In genomic region chr1:194586670-194587069, GRCm38 (mm10) we compare ENCODE assay signal across 13 mouse cellular contexts. TPM values are rescaled to one million over a fixed set of nuclear protein-coding genes. Genes with fewer than 3 reads are reported as not detected.
A peak's percentile ranks its signal among the peaks of the same experiment; 100 is the strongest.
DNase-seq lines count a peak whose midpoint lies in the region; ATAC-seq lines count a peak whose summit lies in the region.
"Had no signal": no experiment of that assay in that cellular context is flagged by ENCODE, and none has a peak within 500 bp of the region (broad histone marks: within the 10 kb centered on the region; RNA-seq: fewer than 3 reads in every experiment).

No protein-coding gene starts in this region.

- no peaks in the 10 kb centered on the region for H3K36me3 ChIP-seq in forebrain, embryonic 11.5 days (ENCODE audit: control insufficient read depth, insufficient read depth, low read length)
- H3K36me3 ChIP-seq in forebrain, embryonic 10.5 days (replicated peaks), result no peaks in the 10 kb centered on the region
- no peaks in the 10 kb centered on the region for H3K36me3 ChIP-seq in midbrain, embryonic 14.5 days (ENCODE audit: control insufficient read depth, insufficient read depth, low read length)
- no peaks in the 10 kb centered on the region for H3K36me3 ChIP-seq in midbrain, embryonic 13.5 days
- no peaks in the 10 kb centered on the region for H3K36me3 ChIP-seq in hindbrain, embryonic 16.5 days (ENCODE audit: control insufficient read depth, insufficient read depth, low read length)
- H3K36me3 ChIP-seq: heart, embryonic 13.5 days had no signal

- H3K4me2 ChIP-seq in forebrain, embryonic 11.5 days (ENCODE audit: low read depth, low read length, severe bottlenecking), result no peak overlapping the region
- no peak overlapping the region for H3K4me2 ChIP-seq in midbrain, embryonic 14.5 days (ENCODE audit: low read length)
- H3K4me2 ChIP-seq in midbrain, embryonic 13.5 days (replicated peaks), result no peak overlapping the region
- H3K4me2 ChIP-seq in hindbrain, embryonic 16.5 days (ENCODE audit: low read length), result no peak overlapping the region
- H3K4me2 ChIP-seq: heart, embryonic 13.5 days had no signal

- WGBS in forebrain, embryonic 11.5 days, result 86% methylated on average over 1 of the region's 1 CpGs
- WGBS in forebrain, embryonic 10.5 days, result 83% methylated on average over 1 of the region's 1 CpGs
- WGBS in midbrain, embryonic 14.5 days, result 47% methylated on average over 1 of the region's 1 CpGs
- 63% methylated on average over 1 of the region's 1 CpGs for WGBS in midbrain, embryonic 13.5 days
- 52% methylated on average over 1 of the region's 1 CpGs for WGBS in hindbrain, embryonic 16.5 days

- peak; percentile 49 for DNase-seq in forebrain, embryonic 11.5 days (ENCODE audit: low spot score)
- DNase-seq in forebrain, embryonic 10.5 days (ENCODE audit: extremely low spot score, low spot score), result no peak
- DNase-seq in midbrain, embryonic 14.5 days, result peak; percentile 14
- peak; percentile 85 for DNase-seq in cerebellum, adult 9-11 months
- DNase-seq in MN1 (ENCODE audit: low spot score), result no peak
- DNase-seq in adrenal gland, adult 18-20 months (ENCODE audit: low spot score in 2 of 2), result no peak
- DNase-seq: adrenal gland, postnatal 10 days; gastrocnemius, postnatal 10 days; kidney, postnatal 10 days had no signal

- H3K4me1 ChIP-seq in forebrain, embryonic 11.5 days (replicated peaks; ENCODE audit: control insufficient read depth, insufficient read depth, low read length), result no peaks in the 10 kb centered on the region
- peaks cover 8% of the 10 kb centered on the region for H3K4me1 ChIP-seq in forebrain, embryonic 10.5 days
- no peaks in the 10 kb centered on the region for H3K4me1 ChIP-seq in midbrain, embryonic 14.5 days (ENCODE audit: control insufficient read depth, insufficient read depth, low read length)
- peaks cover 15% of the 10 kb centered on the region for H3K4me1 ChIP-seq in midbrain, embryonic 13.5 days (replicated peaks)
- peaks cover 15% of the 10 kb centered on the region; the same call in 1 of the 2 replicates for H3K4me1 ChIP-seq in hindbrain, embryonic 16.5 days (ENCODE audit: control insufficient read depth, insufficient read depth, low read depth, low read length)

- no peaks in the 10 kb centered on the region for H3K27me3 ChIP-seq in forebrain, embryonic 11.5 days (ENCODE audit: control insufficient read depth, insufficient read depth, low read length)
- no peaks in the 10 kb centered on the region for H3K27me3 ChIP-seq in forebrain, embryonic 10.5 days (ENCODE audit: poor library complexity, severe bottlenecking)
- no peaks in the 10 kb centered on the region for H3K27me3 ChIP-seq in midbrain, embryonic 14.5 days (ENCODE audit: control insufficient read depth, insufficient read depth, low read length)
- no peaks in the 10 kb centered on the region for H3K27me3 ChIP-seq in midbrain, embryonic 13.5 days
- H3K27me3 ChIP-seq in hindbrain, embryonic 16.5 days (replicated peaks; ENCODE audit: control insufficient read depth, insufficient read depth, low read length), result no peaks in the 10 kb centered on the region
- H3K27me3 ChIP-seq: heart, embryonic 13.5 days had no signal

- no peaks in the 10 kb centered on the region for H3K9me3 ChIP-seq in forebrain, embryonic 11.5 days (ENCODE audit: control insufficient read depth, low read length)
- no peaks in the 10 kb centered on the region for H3K9me3 ChIP-seq in forebrain, embryonic 10.5 days
- H3K9me3 ChIP-seq in midbrain, embryonic 14.5 days (ENCODE audit: control insufficient read depth, low read length), result no peaks in the 10 kb centered on the region
- no peaks in the 10 kb centered on the region for H3K9me3 ChIP-seq in midbrain, embryonic 13.5 days
- no peaks in the 10 kb centered on the region for H3K9me3 ChIP-seq in hindbrain, embryonic 16.5 days (ENCODE audit: control insufficient read depth, low read length)
- H3K9me3 ChIP-seq: heart, embryonic 13.5 days had no signal

- H3K9ac ChIP-seq in forebrain, embryonic 11.5 days (ENCODE audit: low read length), result no peak overlapping the region
- H3K9ac ChIP-seq in midbrain, embryonic 14.5 days (replicated peaks; ENCODE audit: low read length), result no peak overlapping the region
- no peak overlapping the region for H3K9ac ChIP-seq in midbrain, embryonic 13.5 days (replicated peaks)
- no peak overlapping the region for H3K9ac ChIP-seq in hindbrain, embryonic 16.5 days (ENCODE audit: low read depth, low read length)
- H3K9ac ChIP-seq: heart, embryonic 13.5 days had no signal

- no peak overlapping the region for H3K4me3 ChIP-seq in forebrain, embryonic 11.5 days (ENCODE audit: low read depth, low read length)
- no peak overlapping the region for H3K4me3 ChIP-seq in forebrain, embryonic 10.5 days
- no peak overlapping the region for H3K4me3 ChIP-seq in midbrain, embryonic 14.5 days (replicated peaks; ENCODE audit: low read depth, low read length)
- no peak overlapping the region for H3K4me3 ChIP-seq in midbrain, embryonic 13.5 days (replicated peaks)
- no peak overlapping the region for H3K4me3 ChIP-seq in hindbrain, embryonic 16.5 days (ENCODE audit: low read length)
- H3K4me3 ChIP-seq: erythroblast, embryonic 14.5 days; heart, embryonic 13.5 days had no signal

- peak; percentile 44; the same call in 1 of the 2 replicates for ATAC-seq in forebrain, embryonic 11.5 days (replicated peaks; ENCODE audit: low FRiP score)
- ATAC-seq in midbrain, embryonic 14.5 days (ENCODE audit: low FRiP score, low TSS enrichment), result 0 out of 2 replicates have a peak, but pooled peaks have one; percentile 31
- no peak for ATAC-seq in midbrain, embryonic 13.5 days
- peak; percentile 64 for ATAC-seq in hindbrain, embryonic 16.5 days

- H3K27ac ChIP-seq in forebrain, embryonic 11.5 days (ENCODE audit: low read depth, low read length), result no peak overlapping the region
- H3K27ac ChIP-seq in forebrain, embryonic 10.5 days, result no peak overlapping the region
- no peak overlapping the region for H3K27ac ChIP-seq in midbrain, embryonic 14.5 days (replicated peaks; ENCODE audit: low read depth, low read length)
- H3K27ac ChIP-seq in midbrain, embryonic 13.5 days, result no peak overlapping the region
- H3K27ac ChIP-seq in hindbrain, embryonic 16.5 days (ENCODE audit: low read depth, low read length), result no peak overlapping the region
- H3K27ac ChIP-seq: heart, embryonic 13.5 days had no signal

RNA-seq across cellular contexts. Expression of gene Plxna2, which starts 31.3 kb away (rescaled TPM):
- 19.0 and 22.5 TPM in 2 replicates for polyA plus RNA-seq in forebrain, embryonic 11.5 days (2014; fragmentation: Nextera tagmentation; extraction: Ambion mirVana)
- 6.5 and 7.4 TPM in 2 replicates for polyA plus RNA-seq in forebrain, embryonic 10.5 days (2016; fragmentation: Nextera tagmentation; extraction: Ambion mirVana)
- 21.2 and 24.1 TPM in 2 replicates for polyA plus RNA-seq in midbrain, embryonic 14.5 days (2014; fragmentation: Nextera tagmentation; extraction: Ambion mirVana)
- 20.4 and 23.3 TPM in 2 replicates for polyA plus RNA-seq in midbrain, embryonic 13.5 days (2015; fragmentation: Nextera tagmentation; extraction: Ambion mirVana)
- polyA plus RNA-seq in hindbrain, embryonic 16.5 days (2015; fragmentation: Nextera tagmentation; extraction: Ambion mirVana), result 24.2 and 28.3 TPM in 2 replicates
- 10 to 100 TPM; 10.1 to 12.2 TPM for total RNA-seq in adrenal gland, adult 18-20 months (2021)

Comparison
In these comparisons a context has a peak if more than half of its experiments do, and no peak if none do; other contexts are left out.
1. DNase-seq: peak in forebrain, embryonic 11.5 days (single experiment), midbrain, embryonic 14.5 days (single experiment) and cerebellum, adult 9-11 months (single experiment); none in forebrain, embryonic 10.5 days (single experiment), MN1 (single experiment) and adrenal gland, adult 18-20 months (0 of 2).